7 mouse cellular contexts compared by ENCODE assay signal in the genomic region with DNA sequence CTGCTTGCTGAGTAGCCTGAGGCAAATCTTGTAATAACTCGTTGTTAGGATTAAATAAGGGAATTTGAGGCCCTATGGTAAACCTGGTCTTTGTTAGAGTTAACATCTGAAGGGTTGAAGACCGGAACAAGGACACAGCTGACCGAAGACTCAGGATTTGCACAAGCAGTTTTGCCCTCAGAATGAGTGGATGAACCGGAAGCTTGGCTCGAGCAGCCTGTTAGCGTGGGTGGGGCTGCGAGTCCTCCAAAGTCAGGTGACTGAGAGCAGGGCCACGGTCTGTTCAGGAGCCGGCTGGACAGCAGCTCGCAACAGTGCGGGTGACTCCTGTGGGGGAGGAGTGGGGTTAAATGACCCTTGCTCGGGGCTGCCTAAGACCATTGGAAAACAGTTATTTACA. TPM values are rescaled to one million over a fixed set of nuclear protein-coding genes. Genes with fewer than 3 reads are reported as not detected.
DNase-seq lines count a peak whose midpoint lies in the region; ATAC-seq lines count a peak whose summit lies in the region.

No protein-coding gene starts in this region.

- peak overlapping the region; percentile 83; the same call in 1 of the 2 replicates for H3K4me3 ChIP-seq in midbrain, embryonic 13.5 days (replicated peaks)

- intact Hi-C loops in heart, postnatal 10 days (cut with DNase I): loop anchor here (5.0 kb wide), 1 partner anchor 102 kb away; a partner anchor contains a TSS

- WGBS in large intestine, adult 2 months: 16% methylated on average over 12 of the region's 12 CpGs
- WGBS in midbrain, embryonic 13.5 days: 72% methylated on average over 12 of the region's 12 CpGs

- H3K4me1 ChIP-seq in midbrain, embryonic 13.5 days (replicated peaks): peaks cover 29% of the 10 kb centered on the region

- no peak for ATAC-seq in midbrain, embryonic 13.5 days

- no peaks in the 10 kb centered on the region for H3K27me3 ChIP-seq in midbrain, embryonic 13.5 days

- peak overlapping the region; percentile 82 for H3K4me2 ChIP-seq in midbrain, embryonic 13.5 days (replicated peaks)

- no peak overlapping the region for H3K9ac ChIP-seq in midbrain, embryonic 13.5 days (replicated peaks)

- no peak overlapping the region for H3K27ac ChIP-seq in midbrain, embryonic 13.5 days

- peaks cover 39% of the 10 kb centered on the region for H3K36me3 ChIP-seq in midbrain, embryonic 13.5 days

- H3K9me3 ChIP-seq in midbrain, embryonic 13.5 days: no peaks in the 10 kb centered on the region

- peak; percentile 70 for DNase-seq in adrenal gland, adult 8-10 months
- peak; percentile 40 to 46 for DNase-seq in cerebellum, postnatal 10 days
- peak; percentile 60 to 68 for DNase-seq in heart, postnatal 10 days
- DNase-seq in large intestine, adult 2 months (ENCODE audit: low read depth, low spot score): peak; percentile 37
- no peak for DNase-seq in spleen, adult 18-20 months
- DNase-seq in thymus, postnatal 14 days: no peak

RNA-seq across cellular contexts. Expression of a gene that starts 2.8 kb away (rescaled TPM):
- 10 to 100 TPM; 65.7 to 67.2 (median 67.0) TPM for total RNA-seq in adrenal gland, adult 8-10 months (2022)
- total RNA-seq in heart, postnatal 10 days (2021): 100 to 1,000 TPM in 1 of 2 experiments, 10 to 100 TPM in 1; 98.4 to 101 TPM
- 13.0 and 13.6 TPM in 2 replicates for polyA plus RNA-seq in large intestine, adult 2 months (2012; rRNA removed)
- 294 and 313 TPM in 2 replicates for polyA plus RNA-seq in midbrain, embryonic 13.5 days (2015; fragmentation: Nextera tagmentation; extraction: Ambion mirVana)

RNA-seq across cellular contexts. Expression of a gene that starts 57.7 kb away (rescaled TPM):
- 10 to 100 TPM; 41.6 to 80.5 (median 55.2) TPM for total RNA-seq in adrenal gland, adult 8-10 months (2022)
- total RNA-seq in heart, postnatal 10 days (2021): 10 to 100 TPM; 29.1 to 32.4 TPM
- 3.0 and 4.4 TPM in 2 replicates for polyA plus RNA-seq in large intestine, adult 2 months (2012; rRNA removed)
- 97.3 and 103 TPM in 2 replicates for polyA plus RNA-seq in midbrain, embryonic 13.5 days (2015; fragmentation: Nextera tagmentation; extraction: Ambion mirVana)

RNA-seq across cellular contexts. Expression of a gene that starts 58.3 kb away (rescaled TPM):
- 10 to 100 TPM in 1 of 4 experiments, 1 to 10 TPM in 3; 5.8 to 10.7 (median 8.9) TPM for total RNA-seq in adrenal gland, adult 8-10 months (2022)
- 10 to 100 TPM; 13.1 to 17.8 TPM for total RNA-seq in heart, postnatal 10 days (2021)
- polyA plus RNA-seq in large intestine, adult 2 months (2012; rRNA removed): 0.41 and 0.56 TPM in 2 replicates
- 9.1 and 10.5 TPM in 2 replicates for polyA plus RNA-seq in midbrain, embryonic 13.5 days (2015; fragmentation: Nextera tagmentation; extraction: Ambion mirVana)

Comparison
In these comparisons a context has a peak if more than half of its experiments do, and no peak if none do; other contexts are left out.
1. DNase-seq: peak in adrenal gland, adult 8-10 months (single experiment), cerebellum, postnatal 10 days (2 of 2), heart, postnatal 10 days (2 of 2) and large intestine, adult 2 months (single experiment); none in spleen, adult 18-20 months (0 of 2) and thymus, postnatal 14 days (single experiment).